Mouse (Mus musculus): ENCODE measurements around the gene Upf2. TPM values are rescaled to one million over a fixed set of nuclear protein-coding genes. Genes with fewer than 3 reads are reported as not detected.

Gene Upf2
- polyA plus RNA-seq, 1 experiment from 2014 or later, result 6.1 TPM

- ATAC-seq (replicated peaks; ENCODE audit: extremely low read depth, insufficient read depth, low FRiP score), result no peak
- peaks cover 3% of the 10 kb centered on the region; the same call in 1 of the 2 replicates for H3K4me1 ChIP-seq (ENCODE audit: control insufficient read depth, insufficient read depth, low read length)
These were observed 91.4 kb downstream of the Upf2 start for GRCm38 (mm10) chr2:6042644-6043043.

DNA sequence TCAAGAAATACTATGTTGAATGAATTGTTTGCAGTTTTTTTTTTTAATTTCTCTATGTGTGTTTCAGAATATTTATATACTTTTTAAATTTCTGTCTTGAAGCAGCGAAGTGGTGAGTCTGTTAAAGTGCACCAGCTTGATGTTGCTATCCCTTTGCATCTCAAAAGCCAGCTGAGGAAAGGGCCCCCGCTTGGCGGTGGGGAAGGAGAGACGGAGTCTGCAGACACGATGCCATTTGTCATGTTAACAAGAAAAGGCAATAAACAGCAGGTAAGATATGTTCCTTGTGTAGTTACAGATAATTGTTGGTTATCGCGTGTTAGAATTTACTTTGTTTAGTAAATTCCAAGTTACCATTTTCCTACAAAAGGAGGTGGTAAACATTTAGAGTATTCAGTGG, 95.5 kb downstream of the Upf2 start:
- Histone ChIP-seq H3K4me3 (ENCODE audit: low read length) (no peak overlapping the region), H3K4me1 (ENCODE audit: control insufficient read depth, insufficient read depth, low read length) (peaks cover 5% of the 10 kb centered on the region), H3K9me3 (replicated peaks; ENCODE audit: control insufficient read depth, low read length) (no peaks in the 10 kb centered on the region), H3K9ac (ENCODE audit: low read length) (no peak overlapping the region), H3K27me3 (ENCODE audit: control insufficient read depth, insufficient read depth, low read length) (no peaks in the 10 kb centered on the region), H3K27ac (ENCODE audit: low read length) (no peak overlapping the region), H3K4me2 (ENCODE audit: low read depth, low read length) (no peak overlapping the region), H3K36me3 (ENCODE audit: control insufficient read depth, insufficient read depth) (peaks cover 19% of the 10 kb centered on the region)
- no peak for ATAC-seq (replicated peaks; ENCODE audit: extremely low read depth, insufficient read depth, low FRiP score)
- WGBS, result 78% methylated on average over 7 of the region's 7 CpGs

More at GRCm38 (mm10) chr2:6042644-6043043, 91.4 kb downstream of the Upf2 start:
- 88% methylated on average over 1 of the region's 1 CpGs for WGBS
- Histone ChIP-seq H3K36me3 (ENCODE audit: control insufficient read depth, insufficient read depth) (peaks cover 9% of the 10 kb centered on the region), H3K27ac (ENCODE audit: low read length) (no peak overlapping the region), H3K4me3 (ENCODE audit: low read length) (no peak overlapping the region), H3K27me3 (ENCODE audit: control insufficient read depth, insufficient read depth, low read length) (no peaks in the 10 kb centered on the region), H3K9me3 (replicated peaks; ENCODE audit: control insufficient read depth, low read length) (no peaks in the 10 kb centered on the region), H3K4me2 (ENCODE audit: low read depth, low read length) (no peak overlapping the region), H3K9ac (ENCODE audit: low read length) (no peak overlapping the region)

DNA sequence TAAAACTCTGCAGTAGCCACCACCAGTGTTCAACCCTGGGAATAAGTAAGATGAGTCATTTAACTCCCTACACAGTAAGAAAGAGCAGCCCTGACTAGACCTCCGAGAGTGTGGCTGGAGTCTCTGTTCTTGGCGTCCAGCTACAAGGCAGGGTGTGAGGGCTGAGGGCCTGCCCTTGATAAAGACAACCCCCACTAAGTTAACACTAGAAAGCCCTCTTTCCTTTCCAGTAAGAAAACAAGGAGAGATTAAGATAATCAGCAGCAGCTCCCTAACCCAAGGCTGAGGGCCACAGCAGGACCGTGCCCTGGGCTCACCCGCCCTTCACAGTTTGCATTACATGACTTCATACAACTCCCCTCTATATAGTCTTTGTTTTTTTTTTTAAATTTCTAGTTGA, 97.3 kb downstream of the Upf2 start:
- Histone ChIP-seq H3K4me3 (ENCODE audit: low read length) (no peak overlapping the region), H3K27ac (ENCODE audit: low read length) (no peak overlapping the region), H3K36me3 (ENCODE audit: control insufficient read depth, insufficient read depth) (peaks cover 29% of the 10 kb centered on the region), H3K4me2 (ENCODE audit: low read depth, low read length) (no peak overlapping the region), H3K27me3 (ENCODE audit: control insufficient read depth, insufficient read depth, low read length) (no peaks in the 10 kb centered on the region), H3K4me1 (ENCODE audit: control insufficient read depth, insufficient read depth, low read length) (peaks cover 5% of the 10 kb centered on the region), H3K9ac (ENCODE audit: low read length) (no peak overlapping the region), H3K9me3 (replicated peaks; ENCODE audit: control insufficient read depth, low read length) (no peaks in the 10 kb centered on the region)
- no peak for ATAC-seq (replicated peaks; ENCODE audit: extremely low read depth, insufficient read depth, low FRiP score)
- WGBS, result 49% methylated on average over 4 of the region's 4 CpGs

- Histone ChIP-seq H3K9ac (ENCODE audit: low read length) (no peak overlapping the region), H3K27ac (ENCODE audit: low read length) (no peak overlapping the region), H3K4me1 (ENCODE audit: control insufficient read depth, insufficient read depth, low read length) (peaks cover 5% of the 10 kb centered on the region), H3K27me3 (ENCODE audit: control insufficient read depth, insufficient read depth, low read length) (no peaks in the 10 kb centered on the region), H3K4me3 (ENCODE audit: low read length) (no peak overlapping the region), H3K36me3 (ENCODE audit: control insufficient read depth, insufficient read depth) (peaks cover 30% of the 10 kb centered on the region), H3K4me2 (ENCODE audit: low read depth, low read length) (no peak overlapping the region), H3K9me3 (replicated peaks; ENCODE audit: control insufficient read depth, low read length) (no peaks in the 10 kb centered on the region)
- no peak for ATAC-seq (replicated peaks; ENCODE audit: extremely low read depth, insufficient read depth, low FRiP score)
- WGBS, result 82% methylated on average over 3 of the region's 3 CpGs
These were observed 97.7 kb downstream of the Upf2 start for GRCm38 (mm10) chr2:6049018-6049417.

DNA sequence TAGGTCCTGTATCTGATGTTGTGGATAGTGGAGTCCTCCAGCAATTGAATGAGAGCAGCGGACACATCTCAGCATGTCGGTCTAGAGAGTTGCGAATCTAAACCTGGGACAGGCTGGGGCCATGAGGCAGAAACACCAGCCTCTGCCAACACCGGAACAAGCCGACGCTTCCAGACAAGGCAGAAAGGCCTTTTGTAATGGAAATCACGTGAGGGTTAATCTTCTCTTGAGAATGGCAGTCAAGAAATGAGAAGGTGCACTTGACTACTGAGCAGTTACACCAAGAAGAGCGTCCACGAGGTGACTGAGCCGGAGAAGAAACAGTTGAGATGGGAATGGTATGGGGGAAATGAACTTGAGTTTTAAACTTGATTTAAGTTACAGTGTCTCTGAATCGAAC, 104.2 kb downstream of the Upf2 start:
- Histone ChIP-seq H3K4me2 (ENCODE audit: low read depth, low read length) (no peak overlapping the region), H3K36me3 (ENCODE audit: control insufficient read depth, insufficient read depth) (peaks cover 38% of the 10 kb centered on the region), H3K4me3 (ENCODE audit: low read length) (no peak overlapping the region), H3K9ac (ENCODE audit: low read length) (no peak overlapping the region), H3K27me3 (ENCODE audit: control insufficient read depth, insufficient read depth, low read length) (no peaks in the 10 kb centered on the region), H3K9me3 (replicated peaks; ENCODE audit: control insufficient read depth, low read length) (no peaks in the 10 kb centered on the region), H3K27ac (ENCODE audit: low read length) (no peak overlapping the region), H3K4me1 (ENCODE audit: control insufficient read depth, insufficient read depth, low read length) (no peaks in the 10 kb centered on the region)
- ATAC-seq (replicated peaks; ENCODE audit: extremely low read depth, insufficient read depth, low FRiP score), result no peak
- WGBS, result 93% methylated on average over 11 of the region's 11 CpGs

DNA sequence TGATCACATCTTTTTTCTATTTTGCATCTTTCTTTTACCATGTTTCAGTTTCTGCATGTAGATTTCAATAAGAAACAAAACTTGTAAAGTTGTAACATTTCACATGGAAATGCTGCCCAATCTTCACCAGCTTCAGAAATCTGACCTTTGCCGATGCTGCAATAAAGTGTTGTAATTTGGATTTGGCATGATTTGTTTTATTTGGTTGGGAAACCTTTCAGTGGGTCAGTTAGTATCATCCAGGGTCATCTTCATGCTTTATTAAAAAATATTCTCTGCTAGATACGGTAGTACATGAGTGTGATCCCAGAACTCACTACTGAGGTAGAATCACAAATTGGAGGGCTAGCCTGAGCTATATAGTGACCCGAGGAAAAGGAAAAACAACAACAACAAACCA, 105.2 kb downstream of the Upf2 start:
- Histone ChIP-seq H3K27me3 (ENCODE audit: control insufficient read depth, insufficient read depth, low read length) (no peaks in the 10 kb centered on the region), H3K4me3 (ENCODE audit: low read length) (no peak overlapping the region), H3K36me3 (ENCODE audit: control insufficient read depth, insufficient read depth) (peaks cover 27% of the 10 kb centered on the region), H3K4me2 (ENCODE audit: low read depth, low read length) (no peak overlapping the region), H3K27ac (ENCODE audit: low read length) (no peak overlapping the region), H3K9me3 (replicated peaks; ENCODE audit: control insufficient read depth, low read length) (no peaks in the 10 kb centered on the region), H3K9ac (ENCODE audit: low read length) (no peak overlapping the region), H3K4me1 (ENCODE audit: control insufficient read depth, insufficient read depth, low read length) (no peaks in the 10 kb centered on the region)
- ATAC-seq (replicated peaks; ENCODE audit: extremely low read depth, insufficient read depth, low FRiP score), result no peak
- 91% methylated on average over 3 of the region's 3 CpGs for WGBS

DNA sequence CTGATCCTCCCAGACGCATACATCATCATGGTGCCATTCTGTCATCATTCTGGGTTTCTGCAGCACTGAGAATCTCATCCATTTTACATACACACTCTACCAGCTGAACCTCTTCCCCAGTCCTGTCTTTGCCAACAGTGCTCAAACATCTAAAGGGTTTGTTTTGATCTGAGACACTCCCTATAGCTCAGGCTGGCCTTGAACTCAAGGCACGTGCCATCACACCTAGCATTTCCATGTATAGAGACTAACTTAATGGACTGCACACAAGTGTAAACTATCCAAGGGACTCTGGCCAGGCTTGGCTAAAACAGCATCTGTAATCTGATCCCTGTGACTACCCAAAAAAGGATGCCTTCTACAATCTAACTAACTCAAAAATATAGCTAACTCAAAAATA, 108.0 kb downstream of the Upf2 start:
- H3K4me1 ChIP-seq (ENCODE audit: control insufficient read depth, insufficient read depth, low read length), result no peaks in the 10 kb centered on the region
- ATAC-seq (replicated peaks; ENCODE audit: extremely low read depth, insufficient read depth, low FRiP score), result no peak
- H3K9ac ChIP-seq (ENCODE audit: low read length), result no peak overlapping the region
- H3K4me2 ChIP-seq (ENCODE audit: low read depth, low read length), result no peak overlapping the region
- WGBS, result 90% methylated on average over 2 of the region's 2 CpGs
- no peak overlapping the region for H3K27ac ChIP-seq (ENCODE audit: low read length)
- no peaks in the 10 kb centered on the region for H3K27me3 ChIP-seq (ENCODE audit: control insufficient read depth, insufficient read depth, low read length)
- peaks cover 13% of the 10 kb centered on the region for H3K36me3 ChIP-seq (ENCODE audit: control insufficient read depth, insufficient read depth)
- H3K9me3 ChIP-seq (replicated peaks; ENCODE audit: control insufficient read depth, low read length), result no peaks in the 10 kb centered on the region
- no peak overlapping the region for H3K4me3 ChIP-seq (ENCODE audit: low read length)

GRCm38 (mm10) chr2:6060071-6060804, 109.0 kb downstream of the Upf2 start:
- Histone ChIP-seq H3K4me3 (ENCODE audit: low read length) (no peak overlapping the region), H3K9me3 (replicated peaks; ENCODE audit: control insufficient read depth, low read length) (no peaks in the 10 kb centered on the region), H3K27ac (ENCODE audit: low read length) (no peak overlapping the region), H3K4me1 (ENCODE audit: control insufficient read depth, insufficient read depth, low read length) (no peaks in the 10 kb centered on the region), H3K9ac (ENCODE audit: low read length) (no peak overlapping the region), H3K27me3 (ENCODE audit: control insufficient read depth, insufficient read depth, low read length) (no peaks in the 10 kb centered on the region), H3K36me3 (ENCODE audit: control insufficient read depth, insufficient read depth) (peaks cover 11% of the 10 kb centered on the region), H3K4me2 (ENCODE audit: low read depth, low read length) (no peak overlapping the region)
- 70% methylated on average over 10 of the region's 10 CpGs for WGBS
- no peak for ATAC-seq (replicated peaks; ENCODE audit: extremely low read depth, insufficient read depth, low FRiP score)

DNA sequence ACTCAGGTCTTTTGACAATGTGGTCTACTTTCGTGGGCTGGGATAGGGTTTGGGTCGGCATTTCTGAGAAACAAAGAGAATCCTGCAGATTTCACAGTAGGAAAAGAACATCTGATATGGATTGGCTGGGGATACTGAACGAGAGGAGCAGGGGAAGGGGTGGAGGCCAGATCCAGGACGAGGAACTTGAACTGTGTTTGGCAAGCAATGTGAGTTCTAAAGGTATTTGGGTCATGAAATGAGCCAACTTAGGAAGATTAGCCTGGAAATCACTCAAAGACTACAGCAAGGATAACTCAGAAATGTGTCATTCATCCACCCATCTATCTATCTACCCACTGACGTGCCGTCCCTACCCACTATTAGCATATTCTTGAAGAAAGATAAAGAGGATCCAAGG, 116.1 kb downstream of the Upf2 start:
- Histone ChIP-seq H3K9me3 (replicated peaks; ENCODE audit: control insufficient read depth, low read length) (peaks cover 5% of the 10 kb centered on the region; the same call in 1 of the 2 replicates), H3K4me1 (ENCODE audit: control insufficient read depth, insufficient read depth, low read length) (peaks cover 5% of the 10 kb centered on the region; the same call in 1 of the 2 replicates), H3K9ac (ENCODE audit: low read length) (no peak overlapping the region), H3K27me3 (ENCODE audit: control insufficient read depth, insufficient read depth, low read length) (no peaks in the 10 kb centered on the region), H3K4me2 (ENCODE audit: low read depth, low read length) (no peak overlapping the region), H3K27ac (ENCODE audit: low read length) (no peak overlapping the region), H3K36me3 (ENCODE audit: control insufficient read depth, insufficient read depth) (no peaks in the 10 kb centered on the region), H3K4me3 (ENCODE audit: low read length) (no peak overlapping the region)
- 78% methylated on average over 6 of the region's 6 CpGs for WGBS
- ATAC-seq (replicated peaks; ENCODE audit: extremely low read depth, insufficient read depth, low FRiP score), result no peak

Measured in heart, embryonic 16.5 days (tissue).